Mouse (Mus musculus) small intestine, adult 2 months (tissue): Measurements from ENCODE around the gene Sobp.

Experiments used
- CTCF ChIP-seq: fragments of 200-500 bp; IDR thresholded peaks from 2 replicates; pipeline ENCODE4 v1.5.1; 2012; ENCODE audit warnings: low read depth, mild to moderate bottlenecking, control low read depth, inconsistent platforms, low read length, moderate library complexity, mixed read lengths; ENCODE audit not compliant: insufficient replicate concordance, insufficient read length; ENCODE audit errors: extremely low read depth
- POLR2A ChIP-seq: fragments of 200-500 bp; IDR thresholded peaks from 2 replicates; pipeline ENCODE4 v1.6.1; 2012; ENCODE audit warnings: low read depth, mild to moderate bottlenecking, control low read depth, inconsistent platforms, low read length, moderate library complexity

DNA sequence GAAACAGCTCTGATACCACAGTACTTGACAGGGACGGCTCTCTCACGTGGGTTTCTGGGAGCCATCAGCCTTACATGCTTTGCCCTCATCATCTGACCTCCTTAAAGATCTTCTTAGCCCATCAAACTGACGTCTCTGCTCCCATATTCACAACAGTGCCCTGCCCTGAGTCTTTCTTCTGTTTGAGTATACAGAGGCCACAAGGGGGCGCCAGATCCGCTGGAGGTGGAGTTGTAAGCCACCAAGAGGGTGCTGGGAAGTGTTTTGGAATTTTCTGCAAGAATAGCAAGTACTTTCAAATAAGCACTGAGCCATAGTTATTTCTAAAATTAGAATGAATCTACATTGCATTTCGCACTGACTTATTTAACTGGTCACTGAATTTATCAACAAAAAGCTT is 37.5 kb upstream of the Sobp start:
- TF ChIP-seq POLR2A, result no peak
- peak; percentile 79; the same call in 1 of the 2 replicates for TF ChIP-seq CTCF
